Mouse (Mus musculus): ENCODE measurements around the gene Acot8.

The Acot8 gene

GRCm38 (mm10) chr2:164804533-164805331 is at the start of gene Acot8, which contains the start of gene Zswim3:
TSS of gene Acot8 (minus strand) at chr2:164804882.
TSS of gene Zswim3 (plus strand) at chr2:164805098.
- peak; percentile 99 for DNase-seq (ENCODE audit: extremely low spot score)

- no peak for DNase-seq (ENCODE audit: extremely low spot score)
These were observed 45.4 kb upstream of the Acot8 start for GRCm38 (mm10) chr2:164850061-164850460.

- DNase-seq (ENCODE audit: extremely low spot score), result no peak
These were observed 41.1 kb upstream of the Acot8 start for GRCm38 (mm10) chr2:164845782-164846181.

- DNase-seq (ENCODE audit: extremely low spot score), result no peak
These were observed 30.5 kb upstream of the Acot8 start for GRCm38 (mm10) chr2:164835164-164835563.

- DNase-seq (ENCODE audit: extremely low spot score), result no peak
These were observed 29.8 kb upstream of the Acot8 start for GRCm38 (mm10) chr2:164834531-164834930.

GRCm38 (mm10) chr2:164833314-164833959 is 28.8 kb upstream of the Acot8 start, which contains the start of gene Neurl2:
TSS of gene Neurl2 (minus strand) at chr2:164833456.
- peak; percentile 91 for DNase-seq (ENCODE audit: extremely low spot score)

GRCm38 (mm10) chr2:164832748-164833301 is 28.1 kb upstream of the Acot8 start, which contains the start of gene Ctsa:
TSS of gene Ctsa (plus strand) at chr2:164832873.
- peak; percentile 81 for DNase-seq (ENCODE audit: extremely low spot score)

GRCm38 (mm10) chr2:164832032-164832747 is 27.5 kb upstream of the Acot8 start:
- DNase-seq (ENCODE audit: extremely low spot score), result no peak

GRCm38 (mm10) chr2:164831029-164831428 is 26.3 kb upstream of the Acot8 start:
- no peak for DNase-seq (ENCODE audit: extremely low spot score)

GRCm38 (mm10) chr2:164829090-164829489 is 24.4 kb upstream of the Acot8 start:
- DNase-seq (ENCODE audit: extremely low spot score), result no peak

GRCm38 (mm10) chr2:164828437-164828836 is 23.8 kb upstream of the Acot8 start, which contains the start of gene Spata25:
TSS of gene Spata25 (minus strand) at chr2:164828537.
- no peak for DNase-seq (ENCODE audit: extremely low spot score)

- DNase-seq (ENCODE audit: extremely low spot score), result no peak
These were observed 22.6 kb upstream of the Acot8 start for GRCm38 (mm10) chr2:164827146-164827850.

GRCm38 (mm10) chr2:164825521-164825920 is 20.8 kb upstream of the Acot8 start:
- no peak for DNase-seq (ENCODE audit: extremely low spot score)

GRCm38 (mm10) chr2:164823969-164824368 is 19.3 kb upstream of the Acot8 start:
- no peak for DNase-seq (ENCODE audit: extremely low spot score)

GRCm38 (mm10) chr2:164823181-164823585 is 18.5 kb upstream of the Acot8 start:
- no peak for DNase-seq (ENCODE audit: extremely low spot score)

GRCm38 (mm10) chr2:164822636-164823165 is 18.0 kb upstream of the Acot8 start, which contains the start of gene Zswim1:
TSS of gene Zswim1 (plus strand) at chr2:164822686.
- DNase-seq (ENCODE audit: extremely low spot score), result peak; percentile 100

- DNase-seq (ENCODE audit: extremely low spot score), result no peak
These were observed 16.4 kb upstream of the Acot8 start for GRCm38 (mm10) chr2:164821060-164821459.

- DNase-seq (ENCODE audit: extremely low spot score), result peak; percentile 47
These were observed 13.0 kb upstream of the Acot8 start for GRCm38 (mm10) chr2:164817703-164818102.

- no peak for DNase-seq (ENCODE audit: extremely low spot score)
These were observed 12.5 kb upstream of the Acot8 start for GRCm38 (mm10) chr2:164817206-164817605.

GRCm38 (mm10) chr2:164815821-164816220 is 11.1 kb upstream of the Acot8 start:
- DNase-seq (ENCODE audit: extremely low spot score), result no peak

GRCm38 (mm10) chr2:164815348-164815747 is 10.7 kb upstream of the Acot8 start:
- no peak for DNase-seq (ENCODE audit: extremely low spot score)
